Mouse (Mus musculus) brain, embryonic 14.5 days (tissue): Measurements from ENCODE around the gene Vps37d.

Experiments used
- CTCF ChIP-seq: fragments of 200-500 bp; IDR thresholded peaks from 2 replicates; pipeline ENCODE4 v1.5.1; 2012; ENCODE audit warnings: inconsistent platforms, mild to moderate bottlenecking, moderate library complexity, borderline replicate concordance; ENCODE audit not compliant: insufficient read depth, insufficient read length; ENCODE audit errors: extremely low read depth
- POLR2A ChIP-seq: fragments of 200-500 bp; IDR thresholded peaks from 2 replicates; pipeline ENCODE4 v1.6.1; 2012; ENCODE audit warnings: mild to moderate bottlenecking, inconsistent platforms, borderline replicate concordance; ENCODE audit not compliant: poor library complexity, insufficient read depth, insufficient read length, severe bottlenecking; ENCODE audit errors: extremely low read depth

GRCm38 (mm10) chr5:135039541-135039940 lies 38.5 kb downstream of the Vps37d start:
- no peak for TF ChIP-seq POLR2A
- TF ChIP-seq CTCF: no peak
